Mouse (Mus musculus): ENCODE measurements around the gene 1700037C18Rik. TPM values are rescaled to one million over a fixed set of nuclear protein-coding genes. Genes with fewer than 3 reads are reported as not detected.
"Not testable (repeated sequence)": the region's sequence is repeated elsewhere in the genome, so short reads cannot be mapped to it uniquely, and the experiment has no call there.

Gene 1700037C18Rik
- total RNA-seq, 4 experiments from 2014 or later: 5.4 to 9.3 (median 7.2) TPM

GRCm38 (mm10) chr16:3872216-3873047, 36.1 kb downstream of the 1700037C18Rik start, which contains the start of gene Naa60:
TSS of gene Naa60 (plus strand) at chr16:3872375.
- DNase-seq (ENCODE audit: low spot score in 2 of 2): peak; percentile 79 to 89

GRCm38 (mm10) chr16:3871815-3872214, 36.7 kb downstream of the 1700037C18Rik start:
- no peak for DNase-seq (ENCODE audit: low spot score in 2 of 2)

GRCm38 (mm10) chr16:3859254-3859653, 49.2 kb downstream of the 1700037C18Rik start:
- DNase-seq (ENCODE audit: low spot score in 2 of 2): no peak

GRCm38 (mm10) chr16:3855776-3856175, 52.7 kb downstream of the 1700037C18Rik start:
- no peak for DNase-seq (ENCODE audit: low spot score in 2 of 2)

- no peak for DNase-seq (ENCODE audit: low spot score in 2 of 2)
Measured at GRCm38 (mm10) chr16:3854437-3855182, 53.9 kb downstream of the 1700037C18Rik start.

GRCm38 (mm10) chr16:3852586-3852985, 55.9 kb downstream of the 1700037C18Rik start:
- DNase-seq (ENCODE audit: low spot score in 2 of 2): no peak

- DNase-seq (ENCODE audit: low spot score in 2 of 2): not testable (repeated sequence)
Measured at GRCm38 (mm10) chr16:3851301-3851700, 57.2 kb downstream of the 1700037C18Rik start.

- DNase-seq (ENCODE audit: low spot score in 2 of 2): no peak
Measured at GRCm38 (mm10) chr16:3848416-3848815, 60.1 kb downstream of the 1700037C18Rik start.

GRCm38 (mm10) chr16:3847871-3848270, 60.6 kb downstream of the 1700037C18Rik start:
- DNase-seq (ENCODE audit: low spot score in 2 of 2): no peak

GRCm38 (mm10) chr16:3846711-3847518, 61.6 kb downstream of the 1700037C18Rik start, which contains the start of gene Zfp174:
TSS of gene Zfp174 (plus strand) at chr16:3847268.
- DNase-seq (ENCODE audit: low spot score in 2 of 2): peak; percentile 93 to 95

Small RNAs within 50 kb of the gene (microRNA-seq; reads per million reads assigned to microRNA genes)
- 0 reads per million in 2 experiments for gene Gm23493

Other genes with a start within 250 kb of the 1700037C18Rik start
- not detected for gene Mefv, start 190.6 kb downstream of the 1700037C18Rik start, total RNA-seq (2022)
- 10 to 100 TPM; 19.0 to 21.0 (median 20.6) TPM for gene Zfp263, start 164.6 kb downstream of the 1700037C18Rik start, total RNA-seq (2022)
- not detected for gene Olfr15, start 77.8 kb downstream of the 1700037C18Rik start, total RNA-seq (2022)
- 1 to 10 TPM; 4.1 to 5.0 (median 4.3) TPM for gene Zfp174, start 61.4 kb downstream of the 1700037C18Rik start, total RNA-seq (2022)
- gene Naa60, start 36.3 kb downstream of the 1700037C18Rik start, total RNA-seq (2022): 100 to 1,000 TPM in 3 of 4 experiments, 10 to 100 TPM in 1; 96.9 to 125 (median 103) TPM
- gene Zfp597, start 24.1 kb downstream of the 1700037C18Rik start, total RNA-seq (2022): 10 to 100 TPM; 21.3 to 29.5 (median 24.6) TPM
- gene Gm20695, start 24.0 kb downstream of the 1700037C18Rik start, total RNA-seq (2022): under 1 TPM in 1 of 4 experiments, not detected in 3; 0.68 TPM
- 10 to 100 TPM; 29.9 to 33.1 (median 31.7) TPM for gene Cluap1, start 112 bp upstream of the 1700037C18Rik start, total RNA-seq (2022)
- gene Nlrc3, start 67.9 kb upstream of the 1700037C18Rik start, total RNA-seq (2022): 1 to 10 TPM; 2.5 to 3.4 (median 2.6) TPM
- gene Slx4, start 95.1 kb upstream of the 1700037C18Rik start, total RNA-seq (2022): 10 to 100 TPM; 39.7 to 54.5 (median 48.5) TPM
- not detected for gene Dnase1, start 128.3 kb upstream of the 1700037C18Rik start, total RNA-seq (2022)
- 10 to 100 TPM; 73.6 to 80.6 (median 76.8) TPM for gene Trap1, start 169.1 kb upstream of the 1700037C18Rik start, total RNA-seq (2022)